Mouse (Mus musculus) cerebellum, adult 11-12 months (tissue): ENCODE measurements around the gene Klhl3.
"Not testable (repeated sequence)": the region's sequence is repeated elsewhere in the genome, so short reads cannot be mapped to it uniquely, and the experiment has no call there.

Experiments
- DNase-seq: peaks from one replicate; pipeline ENCODE4 v3.0.0; 2022

Gene Klhl3

DNA sequence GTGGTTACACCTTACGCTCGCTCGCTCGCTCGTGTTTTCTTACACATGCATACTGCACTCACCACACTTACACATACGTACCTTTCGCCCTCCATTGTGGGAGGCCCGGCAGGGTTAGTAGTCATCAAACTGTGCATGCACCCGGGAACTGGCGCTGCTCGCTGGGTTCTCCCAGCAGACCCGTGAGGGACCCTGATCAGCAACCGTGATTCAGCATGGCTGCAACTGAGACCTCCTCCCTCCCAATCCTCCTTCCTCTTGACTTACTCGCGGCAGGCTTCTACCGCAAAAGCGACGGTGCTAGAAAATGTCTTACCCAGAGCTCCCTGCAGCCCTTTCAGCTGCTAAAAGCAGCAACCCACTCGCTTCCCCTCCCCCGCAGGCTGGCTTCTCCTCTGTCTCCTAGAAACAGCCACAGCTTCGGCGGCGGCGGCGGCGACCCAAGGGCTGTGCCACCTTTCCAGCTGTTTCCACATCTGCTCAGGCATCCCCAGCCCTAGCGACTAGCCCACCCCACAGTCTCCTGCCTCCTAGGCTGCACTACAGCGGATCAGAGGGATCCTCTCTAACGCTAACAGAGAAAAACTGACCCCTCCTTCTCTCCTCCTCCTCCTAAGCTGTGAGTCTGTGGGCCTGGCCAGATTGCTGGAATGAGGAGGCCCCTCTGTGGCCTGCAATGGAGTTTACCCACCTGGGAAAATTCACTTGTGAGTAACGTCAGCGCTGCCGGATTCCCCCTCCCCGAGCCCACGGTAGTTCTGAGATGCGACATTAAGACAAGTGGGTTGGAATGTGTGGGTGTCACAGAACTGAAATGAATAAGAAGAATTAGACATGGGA lies at the start of gene Klhl3:
Gene Klhl3 (minus strand): TSS at position 532 of the 840 bp plus-strand sequence.
- peak; percentile 75 for DNase-seq

DNA sequence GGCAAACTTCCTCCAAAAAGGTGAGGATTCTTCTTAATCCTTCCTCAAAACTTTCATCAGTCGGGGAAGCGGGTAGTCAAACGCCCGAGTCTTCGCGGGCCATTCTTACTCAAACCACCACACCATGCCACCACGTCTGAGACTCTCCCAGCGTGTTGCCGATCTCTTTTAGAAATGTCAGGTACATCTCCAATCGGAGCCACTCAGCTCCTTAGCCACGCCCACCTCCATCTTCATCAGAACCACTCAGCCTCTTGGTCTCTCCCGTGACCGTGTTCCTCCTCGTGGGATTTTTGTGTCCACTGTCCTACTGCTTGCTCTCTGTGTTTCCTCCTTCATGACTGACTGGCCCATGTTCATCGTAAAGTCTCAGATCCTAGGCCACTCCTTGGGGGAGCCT lies 47.4 kb upstream of the Klhl3 start:
- DNase-seq, result no peak

DNA sequence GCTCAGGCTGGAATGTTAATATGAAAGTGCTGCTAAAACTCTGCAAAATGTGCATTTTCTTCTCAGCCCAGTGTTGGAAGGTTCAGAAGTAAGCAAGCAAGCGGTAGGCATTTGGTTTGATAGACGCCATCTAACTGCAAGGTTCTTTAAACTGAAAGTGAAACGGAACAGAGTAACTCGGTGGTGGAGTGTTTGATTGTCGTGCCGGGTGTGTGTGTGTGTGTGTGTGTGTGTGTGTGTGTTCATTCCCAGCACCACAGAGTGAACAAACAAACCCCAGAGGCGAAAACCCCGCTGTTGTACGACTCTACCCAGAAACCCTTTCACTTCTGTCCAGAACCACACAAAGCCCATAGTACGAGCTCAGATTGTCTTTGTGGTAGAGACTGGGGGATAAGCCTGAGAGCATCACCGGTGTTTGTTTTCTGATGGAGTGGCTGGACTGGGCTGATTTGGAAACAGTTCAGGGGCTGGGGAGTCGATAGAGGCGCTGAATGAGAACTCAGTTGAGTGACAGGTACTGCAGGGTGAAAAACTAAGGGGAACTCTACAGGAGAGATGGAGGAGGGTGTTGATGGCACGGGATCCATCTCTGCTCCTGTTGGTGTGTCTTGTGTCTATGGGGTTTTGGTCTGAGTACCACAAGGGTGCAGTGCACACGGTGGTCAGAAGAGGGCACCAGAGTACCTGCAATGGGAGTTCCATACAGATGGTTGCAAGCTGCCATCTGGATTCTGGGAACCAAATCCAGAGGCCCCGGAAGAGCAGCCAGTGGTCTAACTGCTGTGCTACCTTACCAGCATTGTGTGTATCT lies 44.9 kb upstream of the Klhl3 start:
- peak; percentile 84 for DNase-seq

DNA sequence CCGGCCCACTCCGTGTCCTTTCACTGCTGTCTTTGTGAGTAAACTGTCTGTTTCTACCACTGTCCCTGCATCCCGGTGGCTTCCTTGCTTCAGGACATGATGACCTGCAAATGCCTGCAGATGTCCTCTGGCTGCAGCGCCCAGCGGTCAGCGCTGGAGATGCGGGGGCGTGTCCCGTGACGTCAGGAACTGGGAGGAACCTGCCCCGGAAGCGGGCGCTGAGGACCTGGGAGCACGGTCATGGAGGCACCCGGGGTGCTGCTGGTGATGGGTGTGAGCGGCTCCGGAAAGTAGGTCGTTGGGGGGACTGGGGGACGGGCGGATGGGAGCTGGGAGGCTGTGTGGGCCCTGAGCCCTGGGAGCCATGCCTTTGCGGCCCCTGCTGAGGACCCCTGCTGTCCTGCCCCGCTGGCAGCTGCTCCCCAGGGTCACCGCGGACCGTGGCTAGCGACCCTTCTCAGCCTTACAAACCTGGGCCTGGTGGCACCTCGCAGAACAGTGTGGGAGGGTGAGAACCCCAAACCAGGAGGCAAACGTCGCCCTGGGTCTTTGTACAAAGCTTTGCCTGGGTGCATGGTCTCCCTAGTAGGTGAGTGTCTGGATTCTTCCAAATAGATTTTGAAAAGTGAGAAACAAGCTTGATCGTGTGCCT lies 44.2 kb upstream of the Klhl3 start, which contains the start of gene Idnk:
Gene Idnk (plus strand): TSS at position 203 of the 652 bp plus-strand sequence.
- DNase-seq, result peak; percentile 85

DNA sequence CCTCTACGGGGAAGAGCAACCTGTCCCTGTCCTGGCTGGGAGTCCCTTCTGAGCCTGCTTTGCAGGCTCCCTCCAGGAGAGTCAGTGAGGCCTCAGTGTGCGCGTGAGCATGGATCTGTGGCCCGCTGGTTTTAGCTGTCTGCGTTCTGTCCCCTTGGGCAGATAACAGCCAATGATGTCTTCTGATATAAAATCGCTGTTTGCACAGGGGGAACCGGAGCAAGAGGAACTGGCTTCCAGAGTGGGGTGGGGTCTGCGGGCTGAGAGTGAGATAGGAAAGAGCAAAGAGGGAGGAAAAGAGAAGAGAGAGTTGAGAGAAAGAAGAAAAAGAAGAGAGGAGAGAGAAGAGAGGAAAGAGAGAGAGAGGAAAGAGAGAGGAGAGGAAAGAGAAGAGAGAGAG lies 43.6 kb upstream of the Klhl3 start:
- DNase-seq, result peak; percentile 32

DNA sequence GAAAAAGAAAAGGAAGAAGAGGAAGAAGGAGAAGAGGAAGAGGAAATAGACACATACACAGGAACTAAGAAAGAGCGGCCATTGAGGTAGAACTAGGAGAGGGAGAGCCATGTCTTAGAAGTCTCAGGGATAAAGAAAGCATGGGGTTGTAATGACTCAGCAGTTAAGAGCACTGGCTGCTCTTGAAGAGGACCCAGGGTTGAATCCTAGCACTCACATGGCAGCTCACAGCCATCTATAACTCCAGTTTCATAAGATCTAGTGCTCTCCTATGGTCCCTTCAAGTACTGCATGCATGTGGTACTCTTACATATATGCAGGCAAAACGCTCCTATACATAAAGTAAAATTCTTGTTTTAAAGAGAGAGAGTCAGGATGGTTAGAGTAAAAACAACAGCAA lies 42.6 kb upstream of the Klhl3 start:
- no peak for DNase-seq

DNA sequence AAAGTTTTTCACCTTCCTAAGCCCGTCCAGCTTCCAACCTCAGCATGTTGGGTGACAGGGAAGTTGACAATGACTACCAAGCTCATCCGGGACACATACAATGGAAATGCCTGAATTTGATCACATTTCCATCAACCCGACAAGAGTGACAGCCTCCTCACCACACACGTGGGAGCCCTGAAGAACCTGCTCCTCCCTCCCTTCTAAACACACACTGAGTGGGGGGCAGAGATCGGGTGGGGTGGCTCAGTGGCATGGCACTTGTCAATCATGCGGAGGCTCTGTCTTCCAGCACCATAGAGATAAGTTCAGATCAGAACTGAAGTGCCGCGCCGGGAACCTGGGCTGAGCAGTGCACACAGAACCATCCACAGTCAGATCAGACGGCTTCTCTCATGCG lies 37.0 kb upstream of the Klhl3 start:
- DNase-seq, result no peak

DNA sequence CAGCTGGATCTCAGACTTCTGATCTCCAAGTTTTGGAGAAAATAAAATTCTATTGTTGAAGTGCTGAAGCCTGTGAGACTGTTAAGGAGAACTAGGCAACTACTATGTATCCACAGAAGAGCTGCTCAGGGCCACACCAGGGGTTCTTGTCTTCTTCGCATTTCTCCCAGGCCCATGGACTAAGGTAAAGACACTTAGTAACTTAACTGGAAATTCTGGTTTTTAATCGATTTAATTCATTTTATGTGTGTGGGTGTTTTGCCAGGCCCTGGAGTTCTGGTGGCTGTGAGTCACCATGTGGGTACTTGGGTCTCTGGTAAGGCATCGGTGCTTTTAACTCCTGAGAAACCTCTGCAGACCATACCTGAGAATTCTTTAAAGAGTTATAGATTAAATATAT lies 36.2 kb upstream of the Klhl3 start:
- DNase-seq, result no peak

DNA sequence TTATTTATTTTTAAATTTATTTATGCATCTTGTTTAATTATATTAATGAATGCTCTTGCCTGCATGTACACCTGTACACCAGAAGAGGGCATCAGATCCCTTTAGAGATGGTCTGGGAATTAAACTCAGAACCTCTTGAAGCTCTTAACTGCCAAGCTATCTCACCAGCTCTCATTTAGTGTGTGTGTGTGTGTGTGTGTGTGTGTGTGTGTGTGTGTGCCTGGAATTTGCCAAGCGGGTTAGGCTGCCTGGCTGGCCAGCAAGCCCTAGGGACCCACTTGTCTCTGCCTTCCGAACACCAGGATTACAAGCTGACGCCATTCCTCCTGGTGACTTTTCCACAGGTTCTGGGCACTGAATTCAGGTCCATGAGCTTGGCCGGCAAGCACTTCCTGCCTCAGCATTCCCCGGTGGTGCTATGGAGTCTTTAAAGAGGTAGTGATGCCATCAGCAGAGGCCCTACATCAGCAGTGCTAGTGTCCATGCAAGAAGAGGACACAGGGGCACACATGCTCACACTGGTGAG lies 35.7 kb upstream of the Klhl3 start:
- DNase-seq, result peak; percentile 30

DNA sequence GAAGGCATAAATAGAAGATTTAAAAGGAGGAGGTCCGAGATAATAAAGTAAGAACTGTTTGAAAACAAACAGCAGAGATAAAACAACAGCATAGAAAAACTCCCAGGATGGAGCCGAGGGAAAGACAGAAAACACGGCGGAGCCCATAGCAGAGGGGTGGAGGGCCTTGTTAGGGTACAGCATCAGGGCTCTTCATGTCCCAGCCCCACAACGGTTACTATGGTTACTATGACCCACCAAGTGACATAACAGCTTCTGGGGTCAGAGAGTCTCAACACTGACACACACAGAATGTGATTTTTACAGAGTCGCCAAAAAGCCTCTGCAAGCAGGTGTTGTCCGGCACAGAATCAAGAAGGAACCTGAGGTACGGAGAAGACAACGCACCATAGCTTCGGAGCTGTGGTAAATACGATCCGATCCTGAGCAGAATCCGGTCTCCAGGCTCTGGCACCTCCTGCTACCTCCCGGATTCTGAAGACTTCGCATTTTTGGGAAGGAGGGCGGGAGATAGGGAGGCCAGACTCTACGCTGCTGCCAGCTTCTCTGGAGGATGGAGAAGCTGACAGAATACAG lies 35.0 kb upstream of the Klhl3 start:
- DNase-seq, result peak; percentile 46

DNA sequence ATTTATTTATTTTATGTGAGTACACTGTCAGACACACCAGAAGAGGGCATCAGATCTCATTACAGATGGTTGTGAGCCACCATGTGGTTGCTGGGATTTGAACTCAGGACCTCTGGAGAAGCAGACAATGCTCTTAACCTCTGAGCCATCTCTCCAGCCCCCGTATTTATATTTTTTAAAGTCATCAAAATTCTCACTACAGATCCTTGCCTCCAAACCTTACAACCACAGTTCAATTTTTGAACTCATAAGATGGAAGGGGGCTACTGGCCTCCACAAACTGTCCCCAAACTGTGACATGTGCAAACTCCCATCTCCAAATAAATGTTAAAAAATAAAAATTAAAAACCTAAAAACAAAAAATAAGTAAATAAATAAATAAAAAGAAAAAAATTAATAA lies 34.4 kb upstream of the Klhl3 start:
- no peak for DNase-seq

DNA sequence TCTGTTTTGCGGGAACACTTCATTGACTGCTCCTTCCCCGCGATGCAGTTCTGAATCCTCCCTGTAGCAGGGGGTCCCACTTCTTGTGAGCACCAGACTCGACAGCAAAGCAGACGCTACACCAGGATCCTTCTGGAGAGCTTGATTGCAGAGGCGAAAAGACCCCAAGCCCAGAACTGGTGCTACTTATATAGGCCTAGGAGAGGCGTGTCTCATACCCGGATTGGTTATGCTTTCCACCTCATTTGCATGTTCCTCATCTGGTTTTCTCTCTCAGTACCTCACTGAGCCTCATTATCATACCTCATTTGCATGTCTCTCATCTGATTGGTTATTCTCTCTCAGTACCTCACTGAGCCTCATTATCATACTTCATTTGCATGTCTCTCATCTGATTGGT lies 33.2 kb upstream of the Klhl3 start:
- DNase-seq, result not testable (repeated sequence)

DNA sequence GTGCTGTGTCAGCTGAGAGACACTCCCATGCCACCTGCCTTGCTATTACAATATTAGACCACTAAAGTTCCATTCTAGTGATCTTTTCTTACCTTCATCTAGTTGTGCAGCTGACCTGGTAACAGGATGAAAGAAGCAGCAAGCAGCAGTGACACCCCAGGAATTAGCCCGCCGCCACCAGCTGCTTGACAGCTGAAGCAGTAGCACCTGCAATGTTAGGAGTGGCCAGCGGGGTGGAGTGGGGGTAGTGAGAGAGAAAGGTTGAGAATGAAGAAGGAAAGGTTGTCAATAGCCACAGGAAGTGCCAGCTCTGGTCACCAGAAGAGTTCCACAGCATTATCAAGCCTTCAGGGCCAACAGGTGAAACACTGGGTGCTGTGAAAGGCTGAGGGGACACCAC lies 18.3 kb upstream of the Klhl3 start:
- no peak for DNase-seq

DNA sequence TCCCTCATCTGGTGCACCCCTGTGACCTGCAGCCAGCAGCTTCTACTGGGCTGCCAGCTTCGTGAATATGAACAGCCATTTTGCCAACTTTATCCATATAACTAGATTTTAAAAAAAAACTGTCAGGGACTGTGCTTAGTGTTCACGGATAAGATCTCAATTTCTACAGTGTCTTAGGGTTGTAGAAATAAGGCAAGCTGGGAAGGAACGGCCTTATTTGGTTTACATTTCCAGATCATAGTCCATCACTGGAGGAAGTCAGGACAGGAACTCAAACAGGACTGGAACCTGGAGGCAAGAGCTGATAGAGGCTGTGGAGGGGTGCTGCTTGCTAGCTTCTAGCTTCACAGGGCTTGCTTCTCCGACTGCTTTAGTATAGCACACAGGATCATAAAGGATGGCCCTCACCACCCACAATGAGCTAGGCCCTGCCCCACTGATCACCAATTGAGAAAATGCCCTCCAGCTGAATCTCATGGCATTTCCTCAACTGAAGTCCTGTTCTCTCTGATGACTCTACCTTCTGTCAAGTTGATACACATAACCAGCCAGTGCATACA lies 16.4 kb upstream of the Klhl3 start:
- no peak for DNase-seq

DNA sequence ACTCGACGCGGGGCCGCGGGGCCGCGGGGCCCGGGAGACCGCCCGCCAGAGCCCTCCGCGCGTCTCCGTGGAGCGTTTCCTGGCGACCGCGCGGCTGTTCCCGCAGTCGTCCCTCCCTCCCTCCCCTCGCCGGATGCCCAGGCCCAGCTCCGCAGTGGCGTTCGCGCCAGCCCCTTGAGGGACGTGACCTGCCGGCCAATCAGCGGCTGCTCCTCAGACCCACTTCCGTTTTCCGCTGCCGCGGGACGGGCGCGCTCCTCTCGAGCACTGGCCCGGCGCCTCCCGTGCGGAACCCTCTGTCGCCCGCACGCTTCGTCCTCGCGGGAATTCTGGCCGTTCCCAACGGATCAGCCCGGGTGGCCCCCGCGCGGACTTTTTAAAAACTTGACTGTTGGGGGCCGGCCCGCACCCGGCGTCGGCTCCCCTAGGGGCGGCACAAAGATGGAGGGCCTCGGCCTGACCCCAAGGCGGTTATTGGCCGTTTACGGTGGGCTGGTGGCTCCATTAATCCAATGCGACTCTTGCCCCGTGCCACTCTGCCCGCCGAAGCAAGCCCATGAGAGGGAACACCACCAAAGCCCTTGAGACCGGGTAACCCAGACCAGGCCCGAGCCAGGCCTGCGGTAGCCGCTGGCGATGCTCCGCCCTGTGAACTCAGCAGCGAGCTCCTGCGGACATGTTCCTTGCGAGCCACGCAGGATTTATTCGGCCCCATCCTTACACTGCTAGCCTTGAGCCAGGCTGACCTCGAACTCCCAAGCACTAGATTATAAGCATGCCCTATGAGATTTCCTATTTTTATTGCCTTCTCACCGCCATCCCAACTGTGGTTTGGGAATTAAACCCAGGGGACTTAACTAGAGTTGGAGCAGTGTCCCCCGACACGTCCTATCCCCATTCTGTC lies 15.6 kb upstream of the Klhl3 start:
- DNase-seq, result peak; percentile 98

DNA sequence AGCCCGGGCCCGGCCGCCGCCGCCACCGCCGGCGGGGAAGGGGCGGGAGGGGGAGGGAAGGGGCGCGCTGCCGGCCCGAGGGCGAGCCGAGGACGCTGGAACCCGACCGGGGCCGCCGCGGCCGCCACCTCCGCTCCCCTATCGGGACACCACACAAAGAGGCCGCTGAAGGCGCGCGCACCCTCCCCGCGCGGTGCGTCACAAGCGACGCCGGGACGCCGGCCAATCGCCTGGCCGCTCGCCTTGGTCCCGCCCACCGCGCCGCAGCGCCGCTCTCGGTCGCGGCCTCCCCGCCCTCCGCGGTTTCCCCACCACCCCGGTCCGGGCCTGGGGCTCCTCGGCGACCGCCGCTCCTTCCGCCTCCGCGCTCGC lies 15.0 kb upstream of the Klhl3 start, which contains the start of gene Hnrnpa0:
Gene Hnrnpa0 (minus strand): TSS at position 161 of the 372 bp plus-strand sequence.
- DNase-seq, result peak; percentile 93

DNA sequence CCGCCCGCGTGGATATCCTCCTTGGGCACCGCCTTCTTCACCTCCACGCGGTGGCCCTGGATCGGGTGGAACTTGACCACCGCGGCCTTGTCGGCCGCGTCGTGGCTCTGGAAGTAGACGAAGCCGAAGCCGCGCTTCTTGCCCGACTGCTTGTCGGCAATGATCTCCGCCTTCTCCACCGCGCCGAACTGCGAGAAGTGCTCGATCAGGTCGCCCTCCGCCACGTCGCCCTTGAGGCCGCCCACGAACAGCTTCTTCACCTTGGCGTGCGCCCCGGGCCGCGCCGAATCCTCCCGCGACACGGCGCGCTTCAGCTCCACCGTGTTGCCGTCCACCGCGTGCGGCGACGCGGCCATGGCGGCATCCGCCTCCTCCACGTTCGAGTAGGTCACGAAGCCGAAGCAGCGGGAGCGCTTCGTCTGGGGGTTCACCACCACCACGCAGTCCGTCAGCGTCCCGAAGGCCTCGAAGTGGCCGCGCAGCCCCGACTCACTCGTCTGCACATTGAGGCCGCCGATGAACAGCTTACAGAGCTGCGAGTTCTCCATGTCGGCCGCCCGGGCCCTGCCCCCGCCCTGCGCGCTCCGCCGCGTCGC lies 14.5 kb upstream of the Klhl3 start:
- DNase-seq, result no peak

DNA sequence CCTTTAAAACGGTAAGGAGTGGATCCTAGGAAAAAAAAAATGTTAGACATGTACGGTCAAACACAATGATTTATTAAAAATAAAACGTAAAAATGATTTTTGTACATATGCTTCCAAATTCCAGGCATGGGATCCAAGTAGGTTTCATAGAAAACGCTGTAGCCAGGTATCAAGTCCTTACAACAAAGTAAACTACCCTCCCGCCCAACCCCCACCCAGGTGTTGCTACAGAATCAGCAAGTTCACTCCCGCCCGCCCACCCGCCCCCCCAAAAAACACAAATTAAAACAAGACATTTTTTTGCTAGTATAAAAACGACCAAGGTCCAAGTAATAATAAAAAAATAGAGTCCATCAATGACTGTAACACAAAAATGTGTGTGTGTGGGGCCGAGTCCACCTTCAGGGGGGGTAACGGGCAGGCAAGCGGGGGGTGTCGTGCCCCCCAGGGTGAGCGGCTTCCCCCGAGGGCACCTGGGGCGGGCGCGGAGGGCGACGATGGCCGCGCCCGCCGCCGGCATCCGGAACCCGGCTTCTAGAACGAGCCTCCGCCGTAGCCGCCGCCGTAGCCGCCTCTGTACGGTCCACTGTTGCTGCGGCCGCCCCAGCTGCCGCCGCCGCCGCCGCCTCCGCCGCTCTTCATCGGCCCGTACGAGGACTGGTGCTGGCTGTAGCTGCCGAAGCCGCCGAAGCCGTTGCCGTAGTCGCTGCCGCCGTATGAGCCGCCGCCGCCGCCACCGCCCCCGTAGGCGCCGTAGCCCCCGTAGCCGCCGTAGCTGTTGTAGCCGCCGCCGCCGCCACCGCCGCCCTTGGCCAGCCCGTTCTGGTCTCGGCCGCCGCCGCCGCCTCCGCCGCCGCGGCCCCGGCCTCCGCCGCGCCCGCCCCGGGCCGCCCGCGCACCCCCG lies 13.7 kb upstream of the Klhl3 start:
- no peak for DNase-seq

DNA sequence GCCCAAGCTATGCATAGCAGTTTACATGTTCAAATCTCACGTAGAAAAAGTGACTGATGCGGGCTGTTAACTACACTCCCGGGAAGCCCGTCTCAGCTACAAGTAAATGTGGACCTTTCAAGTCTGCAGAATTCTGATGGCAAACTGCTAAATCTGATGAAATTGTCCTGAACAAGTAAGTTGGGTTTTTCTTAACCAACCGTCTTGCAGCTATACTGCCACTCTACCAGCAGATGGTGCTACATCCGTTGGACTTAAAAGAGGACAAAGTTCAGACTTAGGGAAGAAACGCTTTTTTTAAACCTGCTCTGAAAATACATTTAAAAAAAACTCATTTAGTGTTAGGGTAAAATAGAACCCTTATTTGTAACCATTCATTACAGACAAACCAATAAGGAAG lies 12.7 kb upstream of the Klhl3 start:
- no peak for DNase-seq

DNA sequence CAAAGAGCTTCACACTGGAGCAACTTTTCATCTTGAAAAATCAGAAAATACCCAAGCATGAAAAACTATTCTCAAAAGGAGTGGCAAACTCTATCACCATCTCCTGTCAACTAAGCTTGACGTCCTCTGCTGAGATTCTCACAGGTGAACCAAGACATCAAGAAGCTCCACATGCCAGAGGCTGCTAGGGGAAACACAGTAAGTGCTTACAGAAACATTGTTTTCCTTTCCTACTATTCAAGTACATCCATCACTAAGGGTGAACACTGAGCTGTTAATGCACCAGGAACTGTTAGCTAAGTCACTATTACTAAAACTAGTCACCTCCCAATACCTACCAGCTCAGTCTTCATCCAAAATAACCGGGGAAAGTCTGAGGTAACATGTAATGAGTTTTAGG lies 11.6 kb upstream of the Klhl3 start:
- no peak for DNase-seq
